Mouse (Mus musculus): ENCODE results near the gene Cfap43. TPM values are rescaled to one million over a fixed set of nuclear protein-coding genes. Genes with fewer than 3 reads are reported as not detected.

Gene Cfap43
- polyA plus RNA-seq, 1 experiment from 2014 or later: 0.20 TPM

- H3K36me3 ChIP-seq: no peaks in the 10 kb centered on the region
- no peak for ATAC-seq (ENCODE audit: insufficient number of reproducible peaks, insufficient read depth, low FRiP score, low TSS enrichment, low read depth)
- H3K4me3 ChIP-seq: no peak overlapping the region
- H3K27ac ChIP-seq: no peak overlapping the region
- H3K4me2 ChIP-seq: no peak overlapping the region
- H3K9ac ChIP-seq: no peak overlapping the region
- H3K4me1 ChIP-seq: peaks cover 10% of the 10 kb centered on the region
- no peaks in the 10 kb centered on the region for H3K9me3 ChIP-seq
- no peaks in the 10 kb centered on the region for H3K27me3 ChIP-seq
- 77% methylated on average over 6 of the region's 6 CpGs for WGBS
These were observed 196.6 kb downstream of the Cfap43 start for GRCm38 (mm10) chr19:47722471-47722870.

GRCm38 (mm10) chr19:47719147-47719546, 199.9 kb downstream of the Cfap43 start:
- ATAC-seq (ENCODE audit: insufficient number of reproducible peaks, insufficient read depth, low FRiP score, low TSS enrichment, low read depth): no peak
- 85% methylated on average over 3 of the region's 3 CpGs for WGBS
- H3K4me2 ChIP-seq: no peak overlapping the region

GRCm38 (mm10) chr19:47716144-47716543, 202.9 kb downstream of the Cfap43 start:
- no peaks in the 10 kb centered on the region for H3K36me3 ChIP-seq
- no peaks in the 10 kb centered on the region for H3K27me3 ChIP-seq
- ATAC-seq (ENCODE audit: insufficient number of reproducible peaks, insufficient read depth, low FRiP score, low TSS enrichment, low read depth): no peak
- H3K9ac ChIP-seq: no peak overlapping the region
- no peak overlapping the region for H3K4me3 ChIP-seq
- 55% methylated on average over 2 of the region's 2 CpGs for WGBS
- peaks cover 3% of the 10 kb centered on the region for H3K4me1 ChIP-seq
- no peak overlapping the region for H3K4me2 ChIP-seq
- no peak overlapping the region for H3K27ac ChIP-seq
- no peaks in the 10 kb centered on the region for H3K9me3 ChIP-seq

More at GRCm38 (mm10) chr19:47719147-47719546, 199.9 kb downstream of the Cfap43 start:
- Histone ChIP-seq H3K27me3 (no peaks in the 10 kb centered on the region), H3K9me3 (no peaks in the 10 kb centered on the region), H3K4me1 (peaks cover 2% of the 10 kb centered on the region), H3K9ac (no peak overlapping the region), H3K27ac (no peak overlapping the region), H3K36me3 (no peaks in the 10 kb centered on the region), H3K4me3 (no peak overlapping the region)

DNA sequence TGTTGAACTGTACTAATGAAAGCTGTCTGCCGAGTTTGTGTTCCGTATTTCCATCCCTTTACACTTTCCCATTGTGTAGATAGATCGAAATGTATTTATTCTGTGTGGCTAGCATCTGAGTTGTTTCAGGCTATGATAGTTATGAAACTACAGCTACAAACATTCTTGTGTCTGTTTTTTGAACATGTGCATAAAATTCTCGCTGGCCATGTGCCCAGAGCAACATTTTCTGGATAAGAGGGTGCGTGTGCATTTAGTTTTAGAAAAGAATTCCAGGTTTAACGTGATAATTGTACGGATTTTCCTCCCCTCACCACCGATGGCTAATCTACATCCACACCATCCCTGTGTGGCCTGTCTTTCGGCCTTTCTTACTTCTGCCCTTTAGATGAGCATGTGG, 205.6 kb downstream of the Cfap43 start:
- Histone ChIP-seq H3K9ac (no peak overlapping the region), H3K36me3 (no peaks in the 10 kb centered on the region), H3K4me2 (no peak overlapping the region), H3K27me3 (no peaks in the 10 kb centered on the region), H3K9me3 (no peaks in the 10 kb centered on the region), H3K4me3 (no peak overlapping the region), H3K27ac (peak overlapping the region; percentile 2; the same call in 1 of the 2 replicates), H3K4me1 (peaks cover 3% of the 10 kb centered on the region)
- 50% methylated on average over 9 of the region's 9 CpGs for WGBS
- no peak for ATAC-seq (ENCODE audit: insufficient number of reproducible peaks, insufficient read depth, low FRiP score, low TSS enrichment, low read depth)

GRCm38 (mm10) chr19:47710376-47710775, 208.7 kb downstream of the Cfap43 start:
- no peak overlapping the region for H3K27ac ChIP-seq
- no peaks in the 10 kb centered on the region for H3K27me3 ChIP-seq
- no peak for ATAC-seq (ENCODE audit: insufficient number of reproducible peaks, insufficient read depth, low FRiP score, low TSS enrichment, low read depth)
- H3K4me3 ChIP-seq: no peak overlapping the region
- H3K4me2 ChIP-seq: no peak overlapping the region
- H3K9ac ChIP-seq: no peak overlapping the region
- peaks cover 3% of the 10 kb centered on the region for H3K4me1 ChIP-seq
- WGBS: 79% methylated on average over 4 of the region's 4 CpGs
- H3K36me3 ChIP-seq: no peaks in the 10 kb centered on the region
- H3K9me3 ChIP-seq: no peaks in the 10 kb centered on the region

DNA sequence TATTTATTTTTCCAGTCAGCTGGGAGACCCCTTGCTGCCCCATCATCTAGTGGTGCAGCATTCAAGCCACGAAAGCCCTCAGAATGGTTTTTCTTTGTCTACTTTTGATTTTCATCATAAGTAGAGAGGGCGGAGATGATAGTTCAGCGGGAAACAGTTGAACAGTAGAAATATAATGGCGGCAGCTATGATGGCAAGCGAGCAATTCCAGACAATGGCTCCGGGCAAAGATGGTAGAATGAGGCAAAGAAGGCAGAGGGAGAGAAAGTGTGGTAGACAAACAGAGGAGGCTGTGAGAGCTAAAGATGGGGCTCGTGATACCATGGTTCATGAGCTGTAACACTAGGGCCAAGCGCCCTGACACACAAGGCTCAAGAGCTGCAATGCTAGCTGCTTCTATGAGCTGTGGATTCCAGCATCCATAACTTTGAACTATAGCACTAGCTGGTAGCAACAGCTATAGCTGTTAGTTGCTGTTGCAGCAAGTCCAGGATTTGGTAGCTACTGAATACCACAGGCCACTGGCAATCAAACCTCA, 213.2 kb downstream of the Cfap43 start:
- ATAC-seq (ENCODE audit: insufficient number of reproducible peaks, insufficient read depth, low FRiP score, low TSS enrichment, low read depth): no peak
- Histone ChIP-seq H3K27me3 (no peaks in the 10 kb centered on the region), H3K9me3 (no peaks in the 10 kb centered on the region), H3K4me3 (no peak overlapping the region), H3K4me2 (no peak overlapping the region), H3K27ac (no peak overlapping the region), H3K36me3 (no peaks in the 10 kb centered on the region), H3K9ac (no peak overlapping the region), H3K4me1 (no peaks in the 10 kb centered on the region)
- WGBS: 90% methylated on average over 8 of the region's 8 CpGs

GRCm38 (mm10) chr19:47705080-47705771, 213.9 kb downstream of the Cfap43 start:
- Histone ChIP-seq H3K27me3 (no peaks in the 10 kb centered on the region), H3K4me2 (no peak overlapping the region), H3K27ac (no peak overlapping the region), H3K4me3 (no peak overlapping the region), H3K9ac (no peak overlapping the region), H3K36me3 (no peaks in the 10 kb centered on the region), H3K9me3 (no peaks in the 10 kb centered on the region), H3K4me1 (no peaks in the 10 kb centered on the region)
- 68% methylated on average over 13 of the region's 13 CpGs for WGBS
- no peak for ATAC-seq (ENCODE audit: insufficient number of reproducible peaks, insufficient read depth, low FRiP score, low TSS enrichment, low read depth)

GRCm38 (mm10) chr19:47700509-47700908, 218.6 kb downstream of the Cfap43 start:
- H3K36me3 ChIP-seq: no peaks in the 10 kb centered on the region
- ATAC-seq (ENCODE audit: insufficient number of reproducible peaks, insufficient read depth, low FRiP score, low TSS enrichment, low read depth): no peak
- no peaks in the 10 kb centered on the region for H3K9me3 ChIP-seq
- no peak overlapping the region for H3K27ac ChIP-seq
- H3K4me1 ChIP-seq: peaks cover 7% of the 10 kb centered on the region
- WGBS: 88% methylated on average over 8 of the region's 8 CpGs
- no peak overlapping the region for H3K4me3 ChIP-seq
- no peak overlapping the region for H3K4me2 ChIP-seq
- no peak overlapping the region for H3K9ac ChIP-seq
- H3K27me3 ChIP-seq: no peaks in the 10 kb centered on the region

- no peak overlapping the region for H3K4me2 ChIP-seq
- H3K9ac ChIP-seq: no peak overlapping the region
- no peaks in the 10 kb centered on the region for H3K9me3 ChIP-seq
- H3K27me3 ChIP-seq: no peaks in the 10 kb centered on the region
- 65% methylated on average over 9 of the region's 9 CpGs for WGBS
- H3K36me3 ChIP-seq: no peaks in the 10 kb centered on the region
- no peak overlapping the region for H3K27ac ChIP-seq
- ATAC-seq (ENCODE audit: insufficient number of reproducible peaks, insufficient read depth, low FRiP score, low TSS enrichment, low read depth): no peak
- peaks cover 7% of the 10 kb centered on the region for H3K4me1 ChIP-seq
- H3K4me3 ChIP-seq: no peak overlapping the region
These were observed 219.3 kb downstream of the Cfap43 start for GRCm38 (mm10) chr19:47699743-47700142.

DNA sequence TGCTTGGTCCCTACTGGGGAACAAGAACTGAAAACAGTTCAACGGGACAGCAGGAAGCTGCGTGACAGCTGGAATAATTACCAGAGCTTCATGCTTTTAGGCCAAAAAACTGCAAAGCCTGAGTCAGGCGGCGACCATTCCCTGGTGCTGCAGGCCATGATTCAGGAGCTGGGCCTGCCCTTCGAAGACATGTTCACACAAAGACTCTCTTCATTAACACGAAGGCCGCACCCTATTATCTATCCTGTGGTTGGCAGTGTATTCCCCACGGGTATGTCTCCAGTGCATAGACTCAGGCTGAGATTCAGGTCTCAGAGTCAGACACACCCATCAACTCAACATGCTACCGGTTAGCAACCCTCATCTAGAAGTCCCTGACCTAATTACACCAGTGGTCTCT, 220.8 kb downstream of the Cfap43 start:
- Histone ChIP-seq H3K9me3 (no peaks in the 10 kb centered on the region), H3K9ac (no peak overlapping the region), H3K27me3 (no peaks in the 10 kb centered on the region), H3K4me3 (no peak overlapping the region), H3K27ac (peak overlapping the region; percentile 11; the same call in 1 of the 2 replicates), H3K4me1 (peaks cover 7% of the 10 kb centered on the region), H3K36me3 (no peaks in the 10 kb centered on the region), H3K4me2 (no peak overlapping the region)
- ATAC-seq (ENCODE audit: insufficient number of reproducible peaks, insufficient read depth, low FRiP score, low TSS enrichment, low read depth): no peak
- WGBS: 49% methylated on average over 9 of the region's 9 CpGs

GRCm38 (mm10) chr19:47697067-47697466, 222.0 kb downstream of the Cfap43 start:
- Histone ChIP-seq H3K9me3 (no peaks in the 10 kb centered on the region), H3K36me3 (no peaks in the 10 kb centered on the region), H3K27me3 (no peaks in the 10 kb centered on the region), H3K9ac (no peak overlapping the region), H3K27ac (no peak overlapping the region), H3K4me3 (no peak overlapping the region), H3K4me1 (peaks cover 7% of the 10 kb centered on the region), H3K4me2 (no peak overlapping the region)
- ATAC-seq (ENCODE audit: insufficient number of reproducible peaks, insufficient read depth, low FRiP score, low TSS enrichment, low read depth): no peak
- 84% methylated on average over 11 of the region's 11 CpGs for WGBS

DNA sequence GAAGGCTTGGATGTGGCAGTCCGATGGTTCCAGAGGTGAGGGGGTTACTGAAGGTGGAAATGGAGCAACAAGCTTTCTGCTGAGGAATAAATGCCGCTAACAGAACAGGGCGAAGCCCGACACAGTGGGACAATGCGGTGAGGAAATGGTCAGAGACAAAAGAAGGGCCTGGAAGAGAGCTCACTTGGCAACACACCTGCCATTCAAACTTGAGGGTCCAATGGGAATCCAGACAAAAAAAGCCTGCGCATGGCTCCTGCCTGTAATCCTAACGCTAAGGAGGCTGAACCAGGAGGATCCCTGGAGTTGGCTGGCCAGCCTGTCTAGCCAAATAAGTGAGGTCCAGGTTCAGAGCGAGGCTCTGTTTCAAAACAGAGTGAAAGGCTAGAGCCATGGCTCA, 222.7 kb downstream of the Cfap43 start:
- H3K27me3 ChIP-seq: no peaks in the 10 kb centered on the region
- 87% methylated on average over 8 of the region's 8 CpGs for WGBS

More for the DNA sequence above, 222.7 kb downstream of the Cfap43 start:
- H3K36me3 ChIP-seq: no peaks in the 10 kb centered on the region
- H3K4me1 ChIP-seq: peaks cover 7% of the 10 kb centered on the region
- H3K4me2 ChIP-seq: no peak overlapping the region
- ATAC-seq (ENCODE audit: insufficient number of reproducible peaks, insufficient read depth, low FRiP score, low TSS enrichment, low read depth): no peak
- no peaks in the 10 kb centered on the region for H3K9me3 ChIP-seq
- H3K9ac ChIP-seq: no peak overlapping the region
- no peak overlapping the region for H3K4me3 ChIP-seq
- no peak overlapping the region for H3K27ac ChIP-seq

Data from embryonic facial prominence, embryonic 13.5 days (tissue).